Mouse (Mus musculus) small intestine, adult 2 months (tissue): ENCODE measurements around the gene Arhgef3. TPM values are rescaled to one million over a fixed set of nuclear protein-coding genes. Genes with fewer than 3 reads are reported as not detected.

Source experiments
- H3K27ac ChIP-seq: fragments of 200-500 bp; 2 replicates; pipeline ENCODE4 v1.5.1; 2012; ENCODE audit warnings: low read depth, low read length, control low read depth, inconsistent platforms; ENCODE audit not compliant: insufficient read depth
- H3K27me3 ChIP-seq: fragments of 200-500 bp; 2 replicates; pipeline ENCODE4 v1.6.1; 2012; ENCODE audit warnings: mild to moderate bottlenecking, moderate library complexity, low read length, inconsistent platforms; ENCODE audit not compliant: control insufficient read depth, insufficient read depth
- H3K36me3 ChIP-seq: fragments of 200-500 bp; 2 replicates; pipeline ENCODE4 v1.6.1; 2012; ENCODE audit warnings: mild to moderate bottlenecking, low read length, control low read depth, inconsistent platforms; ENCODE audit not compliant: control insufficient read depth, insufficient read depth
- H3K4me1 ChIP-seq: fragments of 200-500 bp; 2 replicates; pipeline ENCODE4 v1.6.1; 2012; ENCODE audit warnings: low read length, inconsistent platforms, mixed read lengths; ENCODE audit not compliant: control insufficient read depth, insufficient read depth, insufficient read length
- H3K4me3 ChIP-seq: fragments of 200-500 bp; 2 replicates; pipeline ENCODE4 v1.5.1; 2012; ENCODE audit warnings: low read depth, mild to moderate bottlenecking, control low read depth, inconsistent platforms, low read length, moderate library complexity
- CTCF ChIP-seq: fragments of 200-500 bp; IDR thresholded peaks from 2 replicates; pipeline ENCODE4 v1.5.1; 2012; ENCODE audit warnings: low read depth, mild to moderate bottlenecking, control low read depth, inconsistent platforms, low read length, moderate library complexity, mixed read lengths; ENCODE audit not compliant: insufficient replicate concordance, insufficient read length; ENCODE audit errors: extremely low read depth
- POLR2A ChIP-seq: fragments of 200-500 bp; IDR thresholded peaks from 2 replicates; pipeline ENCODE4 v1.6.1; 2012; ENCODE audit warnings: low read depth, mild to moderate bottlenecking, control low read depth, inconsistent platforms, low read length, moderate library complexity
- WGBS: fragments of 180-500 bp; shearing (Covaris S2); methylation state at CpG from one replicate; pipeline ENCODE4 v1.1.7; 2018; 5-methylcytosine and 5-hydroxymethylcytosine counted together
- polyA plus RNA-seq: library from polyadenylated mRNA; depleted of rRNA; stranded (reverse); fragments of >200 nt; gene quantifications from 2 replicates; pipeline ENCODE4 v1.2.3, GENCODE M21; 2012

Gene Arhgef3
- polyA plus RNA-seq, 1 experiment: 7.0 TPM

GRCm38 (mm10) chr14:27131521-27131920 is 16.8 kb downstream of the Arhgef3 start:
- 44% methylated on average over 1 of the region's 1 CpGs for WGBS

DNA sequence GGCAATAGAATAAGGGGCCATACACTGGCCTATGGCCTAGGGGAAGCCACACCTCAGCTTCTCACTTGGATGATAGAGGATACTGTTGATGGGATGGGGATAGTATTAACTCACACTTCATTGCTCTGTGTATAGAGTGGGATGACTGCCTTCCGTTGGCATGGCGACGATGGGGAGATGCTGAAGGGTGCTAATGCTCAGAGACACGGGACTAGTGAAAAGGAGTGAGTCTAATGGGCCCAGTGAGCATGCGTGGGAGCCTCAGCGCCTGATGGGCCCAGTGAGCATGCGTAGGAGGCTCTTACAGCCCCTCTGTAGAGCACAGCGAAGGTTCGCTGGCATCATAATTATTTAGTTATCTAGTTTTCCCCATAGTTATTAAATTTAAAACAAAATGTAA is 24.2 kb downstream of the Arhgef3 start:
- Histone ChIP-seq H3K27ac (no peak overlapping the region), H3K36me3 (no peaks in the 10 kb centered on the region), H3K4me1 (no peaks in the 10 kb centered on the region; the same call in 1 of the 2 replicates), H3K27me3 (no peaks in the 10 kb centered on the region), H3K4me3 (no peak overlapping the region)
- TF ChIP-seq CTCF (no peak), POLR2A (no peak)
- 92% methylated on average over 9 of the region's 9 CpGs for WGBS

More at GRCm38 (mm10) chr14:27131521-27131920, 16.8 kb downstream of the Arhgef3 start:
- TF ChIP-seq POLR2A (0 out of 2 replicates have a peak, but pooled peaks have one; percentile 18), CTCF (no peak)
- Histone ChIP-seq H3K4me3 (no peak overlapping the region), H3K36me3 (no peaks in the 10 kb centered on the region), H3K27me3 (no peaks in the 10 kb centered on the region), H3K4me1 (peaks cover 14% of the 10 kb centered on the region; the same call in 1 of the 2 replicates), H3K27ac (peak overlapping the region; percentile 58)

- TF ChIP-seq CTCF (no peak), POLR2A (no peak)
- Histone ChIP-seq H3K27ac (no peak overlapping the region), H3K4me1 (no peaks in the 10 kb centered on the region; the same call in 1 of the 2 replicates), H3K4me3 (no peak overlapping the region), H3K36me3 (no peaks in the 10 kb centered on the region), H3K27me3 (no peaks in the 10 kb centered on the region)
- WGBS: 83% methylated on average over 3 of the region's 3 CpGs
Measured at GRCm38 (mm10) chr14:27139968-27140367, 25.3 kb downstream of the Arhgef3 start.

- H3K4me3 ChIP-seq: no peak overlapping the region
- TF ChIP-seq POLR2A (no peak), CTCF (no peak)
- no peaks in the 10 kb centered on the region for H3K27me3 ChIP-seq
- no peaks in the 10 kb centered on the region; the same call in 1 of the 2 replicates for H3K4me1 ChIP-seq
- no peaks in the 10 kb centered on the region for H3K36me3 ChIP-seq
- WGBS: 22% methylated on average over 3 of the region's 3 CpGs
- no peak overlapping the region for H3K27ac ChIP-seq
Measured at GRCm38 (mm10) chr14:27141486-27141885, 26.8 kb downstream of the Arhgef3 start.

DNA sequence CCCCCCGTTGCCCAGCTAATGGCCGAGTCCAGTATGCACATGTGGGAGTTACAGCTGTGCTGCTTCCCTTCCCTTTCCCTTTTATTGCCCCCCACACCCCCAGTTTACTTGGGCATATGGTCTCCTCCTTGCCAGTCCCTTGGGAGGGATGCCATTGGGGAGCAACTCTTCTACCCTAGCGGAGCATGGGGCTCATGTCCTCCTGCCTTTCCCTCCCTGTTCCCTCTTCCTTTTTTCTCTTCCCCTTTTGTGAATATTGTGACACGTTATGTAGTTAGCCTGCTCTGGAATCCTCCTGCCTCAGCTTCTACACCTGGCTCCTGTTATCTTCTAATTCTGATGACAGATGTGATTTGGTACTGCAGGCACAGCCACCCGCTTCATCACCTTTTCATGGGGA is 28.0 kb downstream of the Arhgef3 start:
- no peaks in the 10 kb centered on the region for H3K36me3 ChIP-seq
- WGBS: 82% methylated on average over 5 of the region's 5 CpGs

GRCm38 (mm10) chr14:27145171-27146045 is 30.7 kb downstream of the Arhgef3 start:
- Histone ChIP-seq H3K36me3 (no peaks in the 10 kb centered on the region), H3K27ac (no peak overlapping the region), H3K27me3 (no peaks in the 10 kb centered on the region), H3K4me1 (no peaks in the 10 kb centered on the region), H3K4me3 (no peak overlapping the region)
- TF ChIP-seq CTCF (no peak), POLR2A (no peak)
- 72% methylated on average over 8 of the region's 8 CpGs for WGBS

More for the DNA sequence above, 28.0 kb downstream of the Arhgef3 start:
- no peak overlapping the region for H3K4me3 ChIP-seq
- TF ChIP-seq CTCF (no peak), POLR2A (no peak)
- H3K4me1 ChIP-seq: no peaks in the 10 kb centered on the region; the same call in 1 of the 2 replicates
- no peaks in the 10 kb centered on the region for H3K27me3 ChIP-seq
- no peak overlapping the region for H3K27ac ChIP-seq

GRCm38 (mm10) chr14:27147726-27148125 is 33.0 kb downstream of the Arhgef3 start:
- H3K27me3 ChIP-seq: no peaks in the 10 kb centered on the region
- H3K36me3 ChIP-seq: no peaks in the 10 kb centered on the region
- no peak overlapping the region for H3K27ac ChIP-seq
- H3K4me3 ChIP-seq: no peak overlapping the region
- no peak for TF ChIP-seq CTCF
- TF ChIP-seq POLR2A: no peak
- 89% methylated on average over 7 of the region's 7 CpGs for WGBS
- H3K4me1 ChIP-seq: no peaks in the 10 kb centered on the region
